Mouse (Mus musculus) liver, embryonic 14 days (tissue): ENCODE data around the gene Laptm5. TPM values are rescaled to one million over a fixed set of nuclear protein-coding genes. Genes with fewer than 3 reads are reported as not detected.

Experiments used
- polyA plus RNA-seq: library from polyadenylated mRNA; depleted of rRNA; stranded (reverse); fragments of >200 nt; gene quantifications from 2 replicates; pipeline ENCODE4 v1.2.3, GENCODE M21; 2012; rRNA removed

Laptm5 gene
- 22.6 and 33.3 TPM in 2 replicates for polyA plus RNA-seq

GRCm38 (mm10) chr4:130913077-130913476 is at the start of gene Laptm5:
Gene Laptm5, plus strand, starts transcription at chr4:130913125.

GRCm38 (mm10) chr4:130944112-130944511 is 31.2 kb downstream of the Laptm5 start, which contains the start of gene Matn1:
Gene Matn1, plus strand, starts transcription at chr4:130944385.

Other genes starting within 250 kb of the Laptm5 start
- gene Pum1, start 249.8 kb upstream of the Laptm5 start, polyA plus RNA-seq: 16.3 and 19.7 TPM in 2 replicates
- gene Sdc3, start 120.6 kb upstream of the Laptm5 start, polyA plus RNA-seq: 6.8 and 8.0 TPM in 2 replicates
- gene Matn1, start 31.3 kb downstream of the Laptm5 start, polyA plus RNA-seq: 0.07 and 0.08 TPM in 2 replicates